Mouse (Mus musculus): ENCODE measurements around the gene Cdc42bpa.

The Cdc42bpa gene

DNA sequence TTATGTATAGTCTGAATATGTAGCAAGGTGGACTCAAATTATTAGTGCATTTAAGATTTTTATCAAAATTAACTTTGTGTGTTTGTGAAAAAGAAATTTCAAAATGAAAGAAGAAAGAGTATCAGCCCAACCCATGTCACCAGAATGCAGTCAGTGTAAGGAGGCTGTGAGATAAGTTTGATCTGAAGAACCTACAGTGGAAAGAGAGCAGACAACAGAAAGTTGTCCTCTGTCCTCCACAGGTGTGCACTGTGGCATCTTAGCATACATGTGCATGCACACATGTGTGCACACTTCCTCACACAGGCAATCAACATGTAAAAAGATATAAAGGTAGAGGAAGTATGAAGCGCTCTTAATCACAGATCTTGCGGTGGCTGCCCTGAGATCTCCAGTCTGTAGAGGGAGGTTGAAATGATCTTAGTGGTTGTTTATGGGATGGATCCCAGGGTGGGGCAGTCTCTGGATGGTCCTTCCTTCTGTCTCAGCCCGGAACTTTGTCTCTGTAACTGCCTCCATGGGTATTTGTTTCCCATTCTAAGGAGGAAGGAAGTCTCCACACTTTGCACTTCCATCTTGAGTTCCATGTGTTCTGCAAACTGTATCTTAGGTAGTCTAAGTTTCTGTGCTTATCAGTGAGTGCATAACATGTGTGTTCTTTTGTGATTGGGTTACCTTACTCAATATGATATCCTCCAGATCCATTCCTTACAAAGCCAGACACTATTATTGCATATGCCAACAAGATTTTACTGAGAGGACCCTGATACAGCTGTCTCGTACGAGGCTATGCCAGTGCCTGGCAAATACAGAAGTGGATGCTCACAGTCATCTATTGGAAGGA, 71.7 kb downstream of the Cdc42bpa start:
- DNase-seq (ENCODE audit: low spot score): no peak

DNA sequence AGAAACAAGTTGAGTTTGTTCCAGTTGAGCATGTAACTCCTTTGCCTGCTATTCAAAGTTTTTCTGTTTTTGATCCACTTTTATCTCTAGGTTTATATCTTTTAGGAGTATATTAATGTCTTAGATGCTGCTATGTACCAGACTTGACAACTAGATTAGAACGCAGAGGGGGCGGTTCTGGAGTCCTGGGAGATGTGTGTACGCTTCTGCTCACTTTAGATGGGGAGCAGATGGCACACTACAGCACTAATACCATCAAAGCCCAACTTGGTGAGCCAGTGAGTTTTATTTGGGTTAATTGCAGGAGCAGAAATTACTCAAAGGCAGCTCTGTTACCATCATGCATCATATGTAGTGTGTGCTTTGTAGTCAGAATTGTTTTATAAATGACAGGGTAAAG, 77.2 kb downstream of the Cdc42bpa start:
- DNase-seq (ENCODE audit: low spot score): no peak

DNA sequence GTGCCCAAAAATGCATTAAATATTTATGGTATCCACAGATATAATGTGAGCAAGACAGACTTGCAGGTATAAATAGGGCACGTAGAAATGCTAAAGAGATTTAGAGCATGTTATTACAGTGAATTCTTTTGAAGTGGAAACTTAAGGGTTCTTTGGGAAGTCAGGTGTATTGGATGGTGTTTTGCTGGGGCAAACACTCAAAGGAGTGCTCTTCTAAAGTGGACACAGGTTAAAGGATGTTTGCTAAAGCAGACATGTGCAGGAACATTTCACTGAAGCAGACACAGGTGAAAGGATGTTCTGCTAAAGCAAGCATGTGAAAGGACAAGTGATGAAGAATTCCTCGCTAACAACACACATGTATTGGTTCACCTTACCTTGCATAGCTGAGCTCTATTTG, 83.9 kb downstream of the Cdc42bpa start:
- no peak for DNase-seq (ENCODE audit: low spot score)

DNA sequence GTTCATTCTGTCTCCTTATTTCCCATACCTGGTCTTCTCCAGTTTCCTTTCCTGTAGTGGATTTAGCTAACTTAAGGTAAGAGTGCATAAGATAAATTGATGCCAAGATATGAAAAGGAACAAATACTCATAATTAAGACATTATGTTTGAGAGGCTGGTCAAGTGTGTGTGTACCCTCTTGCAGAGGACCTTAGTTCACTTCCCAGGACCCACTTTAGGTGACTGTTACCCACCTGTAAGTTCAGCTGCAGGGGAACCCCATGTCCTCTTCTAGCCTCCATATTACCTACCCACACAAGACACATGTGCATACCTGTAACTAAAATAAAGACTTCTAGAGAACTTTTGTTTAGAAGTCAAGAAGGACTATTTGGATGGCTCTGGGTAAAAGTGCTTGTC, 84.9 kb downstream of the Cdc42bpa start:
- no peak for DNase-seq (ENCODE audit: low spot score)

DNA sequence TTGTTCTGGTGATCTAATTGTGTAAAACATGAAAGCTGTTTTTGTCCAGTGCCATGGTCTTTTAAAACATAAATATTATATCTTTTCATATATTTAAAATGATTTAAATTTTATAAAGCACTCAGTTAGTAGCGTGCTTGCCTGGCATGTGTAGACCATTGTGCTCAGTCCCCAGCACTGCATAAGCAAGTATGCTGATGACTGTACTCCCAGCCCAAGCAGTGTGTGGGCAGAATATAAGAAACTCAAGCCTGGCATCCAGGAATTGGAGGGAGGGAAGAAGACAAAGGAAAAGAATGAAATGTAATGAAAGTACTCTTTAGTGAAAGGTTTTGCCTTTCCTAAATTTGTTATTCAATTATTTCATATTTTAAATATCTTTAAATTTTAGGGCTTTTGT, 128.9 kb downstream of the Cdc42bpa start:
- no peak for DNase-seq (ENCODE audit: low spot score)

DNA sequence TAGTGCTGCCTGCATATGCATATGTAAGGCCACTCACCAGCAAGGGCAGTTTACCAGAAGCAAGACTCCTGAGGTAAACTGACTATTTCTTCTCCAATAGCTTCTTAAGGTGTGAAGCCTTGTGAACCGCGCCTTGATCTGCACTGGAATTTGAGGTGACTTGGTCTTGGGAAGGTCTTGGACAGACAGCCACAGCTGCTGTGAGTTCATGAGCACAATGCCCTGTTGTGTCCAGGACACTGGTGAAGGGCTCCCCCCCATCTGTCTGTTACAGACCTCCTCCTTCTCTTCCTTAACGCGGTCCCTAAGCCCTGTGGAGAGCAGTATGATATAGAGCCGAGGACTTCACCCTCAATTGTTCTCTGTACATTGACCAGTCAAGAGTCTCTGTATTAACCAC, 138.2 kb downstream of the Cdc42bpa start:
- no peak for DNase-seq (ENCODE audit: low spot score)

DNA sequence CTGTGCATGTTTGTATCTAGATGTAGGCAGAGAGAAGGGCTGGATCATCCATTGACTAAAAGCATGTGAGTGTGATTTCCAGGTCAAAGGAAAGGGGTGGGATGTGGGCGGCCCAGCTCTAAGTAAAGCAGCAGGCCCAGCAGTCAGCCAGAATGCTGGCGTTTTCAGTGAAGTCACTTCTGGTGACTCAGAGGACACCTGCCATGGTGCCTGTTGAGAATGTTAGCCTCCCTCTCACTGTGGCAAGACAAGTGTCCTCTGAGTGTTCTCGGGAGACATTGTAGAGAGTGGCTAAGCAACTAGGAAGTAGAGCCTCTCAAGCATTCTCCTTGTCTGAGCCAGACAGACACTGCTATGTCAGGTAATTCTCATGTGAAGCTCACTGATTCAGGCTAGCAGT, 144.3 kb downstream of the Cdc42bpa start:
- DNase-seq (ENCODE audit: low spot score): no peak

DNA sequence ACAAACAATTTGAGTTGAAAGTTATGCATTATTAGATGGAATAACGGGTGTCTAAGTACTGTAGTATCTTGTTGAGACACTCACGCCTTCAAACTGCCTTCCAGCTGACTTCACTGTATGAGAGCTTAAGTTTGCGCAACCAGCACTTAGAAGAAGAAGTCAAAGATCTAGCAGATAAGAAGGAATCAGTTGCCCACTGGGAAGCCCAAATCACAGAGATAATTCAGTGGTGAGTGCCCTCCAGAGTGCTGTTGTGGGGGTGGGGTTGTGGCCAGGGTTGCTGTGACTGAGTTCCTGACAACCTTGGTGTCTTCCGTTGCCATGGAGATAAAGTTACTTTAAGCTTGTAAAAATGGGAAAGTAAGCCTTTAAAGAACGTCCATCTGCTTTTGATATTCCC, 148.8 kb downstream of the Cdc42bpa start:
- DNase-seq (ENCODE audit: low spot score): no peak

DNA sequence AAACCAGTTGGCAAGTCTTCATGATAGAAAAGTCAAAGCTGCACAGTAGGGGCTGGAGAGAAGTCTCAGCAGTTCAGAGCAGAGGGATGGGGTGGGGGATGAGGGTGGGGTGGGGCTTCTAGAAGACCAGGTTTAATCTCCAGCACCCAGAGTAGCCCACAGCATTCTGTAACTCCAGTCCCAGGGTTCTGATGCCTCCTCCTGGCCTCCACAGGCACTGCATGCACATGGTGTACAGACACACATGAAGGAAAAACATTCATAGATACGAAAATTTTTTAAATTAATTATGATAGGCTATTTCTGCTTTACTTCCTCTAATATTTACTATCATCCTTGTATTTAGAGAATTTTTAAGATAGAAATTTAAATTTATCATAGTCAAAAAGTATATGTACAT, 156.3 kb downstream of the Cdc42bpa start:
- no peak for DNase-seq (ENCODE audit: low spot score)

DNA sequence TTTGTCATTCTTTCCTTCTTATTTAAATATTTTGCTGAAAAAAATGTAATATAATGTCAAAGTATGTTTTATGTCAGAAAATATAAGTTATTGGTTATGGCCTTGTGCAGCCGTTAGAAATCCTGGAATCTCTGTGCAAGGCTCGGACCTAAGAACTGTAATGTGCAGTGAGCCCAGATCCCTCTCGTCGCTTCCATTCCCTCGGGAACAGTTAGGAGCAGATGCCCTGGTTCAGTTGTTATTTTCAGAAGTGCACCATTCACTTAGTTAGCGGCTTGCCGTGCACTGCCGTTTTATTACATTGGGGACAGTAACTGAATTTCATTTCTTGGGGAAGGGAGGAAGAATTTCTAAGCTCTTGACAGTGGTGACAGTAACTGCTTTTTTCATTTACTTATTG, 158.0 kb downstream of the Cdc42bpa start:
- DNase-seq (ENCODE audit: low spot score): no peak

DNA sequence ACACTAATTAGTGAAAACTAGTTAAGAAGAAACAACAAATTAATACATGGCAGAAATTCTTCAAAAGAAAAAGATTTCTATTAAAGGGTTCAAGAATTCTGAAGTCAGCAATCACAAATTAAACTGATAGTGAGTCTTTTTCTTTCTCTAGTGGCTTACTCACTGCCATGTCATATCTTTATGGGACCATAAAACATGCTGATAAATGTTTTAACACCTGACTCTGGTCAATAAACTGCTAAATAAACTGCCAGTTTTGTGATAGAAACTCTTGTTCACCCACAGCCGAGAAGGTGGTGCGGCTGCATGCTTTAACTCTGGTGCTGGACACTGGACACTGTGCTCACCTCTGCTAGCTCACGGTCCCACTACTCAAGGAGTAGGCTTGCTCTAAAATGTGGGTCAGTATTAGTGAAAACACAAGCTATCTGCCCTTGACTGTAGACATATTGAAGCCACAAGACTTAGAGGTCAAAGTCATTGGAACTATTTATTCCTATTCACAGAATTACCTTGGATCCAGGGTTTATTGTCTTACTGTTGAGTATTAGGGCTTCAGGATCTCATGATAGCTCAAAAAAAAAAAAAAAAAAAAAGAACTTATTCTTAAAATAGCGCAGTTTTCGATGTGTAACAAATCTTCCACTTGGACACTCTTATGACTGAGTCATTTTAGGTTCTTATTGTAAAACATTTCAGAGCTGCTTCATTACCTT, 168.0 kb downstream of the Cdc42bpa start:
- DNase-seq (ENCODE audit: low spot score): no peak

DNA sequence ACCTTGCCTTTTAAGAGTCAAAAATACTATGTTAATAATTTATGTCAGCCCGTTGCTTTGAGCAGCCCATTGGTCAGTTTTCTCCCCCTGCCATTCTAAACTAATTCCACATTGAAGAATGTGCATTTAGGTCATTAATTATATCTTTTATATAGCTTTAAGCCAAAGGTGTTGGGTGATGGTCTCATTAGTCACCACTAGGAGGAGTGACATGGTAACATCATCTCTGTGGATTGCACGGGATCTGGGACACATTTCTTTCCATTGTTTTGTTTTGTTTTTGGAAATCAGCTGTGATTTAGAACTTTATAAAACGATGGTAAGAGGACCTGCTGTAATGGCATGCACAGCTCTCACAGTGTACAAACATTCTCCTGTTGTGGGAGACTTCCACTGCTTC, 171.1 kb downstream of the Cdc42bpa start:
- DNase-seq (ENCODE audit: low spot score): no peak

DNA sequence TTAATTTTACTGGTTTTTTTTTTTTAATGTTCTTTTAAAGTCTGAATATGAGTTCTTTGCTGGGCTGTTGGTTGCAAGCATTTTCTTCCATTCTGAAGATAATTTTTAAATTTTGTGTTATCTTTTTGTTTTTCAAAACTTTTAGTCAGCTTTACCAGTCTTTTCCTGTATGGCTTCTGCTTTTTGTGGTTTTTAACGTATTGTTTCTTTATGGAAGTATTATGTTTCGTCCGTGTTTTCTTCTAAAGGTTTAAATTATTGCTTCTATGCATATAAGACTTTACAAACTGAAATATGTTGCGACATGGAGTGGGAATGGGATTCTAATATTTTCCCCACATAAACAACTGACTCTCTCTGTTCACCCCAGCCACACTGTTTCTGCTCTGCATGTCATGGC, 171.9 kb downstream of the Cdc42bpa start:
- DNase-seq (ENCODE audit: low spot score): no peak

DNA sequence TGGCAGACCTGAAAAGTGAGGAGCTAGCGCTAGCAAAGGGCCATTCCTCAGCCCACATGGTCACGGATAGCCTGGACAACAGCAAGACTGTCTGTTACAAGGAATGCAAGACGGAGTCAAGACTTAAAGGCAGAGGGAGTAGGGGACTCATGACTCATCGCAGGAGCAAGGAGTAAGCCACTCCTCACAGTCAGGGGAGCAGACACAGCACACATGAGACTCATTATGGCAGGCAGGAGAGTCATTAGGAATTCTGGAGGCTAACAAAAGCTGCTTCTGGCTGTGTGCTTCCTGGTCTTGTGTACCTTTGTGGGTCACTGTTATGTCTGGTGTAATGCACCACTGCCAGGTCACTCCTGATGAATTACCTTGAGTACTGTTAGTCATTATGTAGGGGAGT, 178.9 kb downstream of the Cdc42bpa start:
- DNase-seq (ENCODE audit: low spot score): no peak

DNA sequence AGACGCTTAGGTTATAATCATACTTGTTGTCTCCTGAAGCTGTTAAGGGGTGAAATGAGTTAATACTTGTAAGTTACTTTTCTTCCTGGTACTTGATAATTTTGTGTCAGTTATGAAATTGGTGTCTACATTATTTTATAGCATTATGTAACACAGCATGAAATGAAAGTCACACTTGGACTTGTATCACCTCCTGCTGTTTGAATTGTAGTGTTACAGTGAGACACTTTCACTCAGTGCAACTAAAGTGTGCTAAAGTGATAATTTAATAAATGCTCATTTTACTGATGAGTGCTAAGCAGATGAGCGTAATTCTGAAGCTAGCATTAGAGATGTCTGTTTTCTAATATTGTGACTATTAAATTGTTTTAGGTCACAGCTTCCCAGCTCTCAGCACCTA, 180.7 kb downstream of the Cdc42bpa start:
- no peak for DNase-seq (ENCODE audit: low spot score)

DNA sequence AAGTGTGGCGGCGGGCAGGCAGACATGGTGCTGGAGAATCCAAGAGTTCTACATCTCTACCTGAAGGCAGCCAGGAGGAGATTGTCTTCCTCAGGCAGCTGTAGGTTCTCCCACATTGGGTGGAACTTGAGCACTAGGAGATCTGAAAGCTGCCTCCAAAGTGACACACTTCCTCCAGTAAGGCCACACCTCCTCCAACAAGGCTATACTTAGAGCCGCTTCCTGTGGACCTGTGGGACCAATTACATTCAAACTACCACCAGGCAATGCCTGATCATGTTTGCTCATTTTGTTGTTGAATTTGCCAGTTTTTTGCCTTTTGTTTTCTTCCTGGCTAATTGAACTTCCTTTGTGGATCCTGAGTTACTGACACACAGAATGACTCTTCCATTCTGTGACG, 187.8 kb downstream of the Cdc42bpa start:
- no peak for DNase-seq (ENCODE audit: low spot score)

DNA sequence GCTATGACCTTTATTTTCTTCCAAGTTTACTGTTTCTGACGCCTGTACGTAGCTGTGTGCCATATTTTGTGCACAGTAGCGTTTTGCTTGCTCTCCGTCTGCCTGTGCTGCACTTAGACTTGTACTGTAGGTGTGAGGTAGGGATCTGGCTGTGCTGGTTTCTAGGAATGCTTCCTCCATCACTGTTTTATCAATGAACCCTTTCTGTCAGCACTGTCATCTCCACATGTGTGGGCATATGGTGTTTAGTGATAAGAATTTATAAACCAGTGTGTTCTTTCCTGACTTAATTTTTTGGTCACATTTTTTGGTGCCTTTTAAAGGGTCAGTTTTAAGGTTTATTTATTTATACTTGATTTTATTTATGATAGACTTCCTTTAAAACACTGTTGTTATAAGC, 188.3 kb downstream of the Cdc42bpa start:
- no peak for DNase-seq (ENCODE audit: low spot score)

DNA sequence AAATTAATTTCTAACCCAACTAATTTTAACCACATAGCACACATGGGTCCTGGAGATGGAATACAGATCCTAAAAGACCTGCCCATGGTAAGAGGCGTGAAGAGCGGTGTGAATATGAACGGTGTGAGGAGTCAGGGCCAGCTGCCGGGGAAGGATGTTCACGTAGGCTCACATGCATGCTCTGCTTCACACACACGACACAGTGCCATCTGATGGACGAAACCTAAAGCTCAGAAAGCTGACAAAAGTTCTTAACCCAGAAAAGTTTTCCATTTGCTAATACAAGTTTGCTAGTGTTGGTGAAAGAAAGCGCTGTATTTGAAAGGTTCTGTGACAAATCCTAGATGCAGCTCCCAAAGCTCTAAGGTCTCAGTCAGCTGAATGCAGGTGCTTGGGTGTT, 190.9 kb downstream of the Cdc42bpa start:
- no peak for DNase-seq (ENCODE audit: low spot score)

DNA sequence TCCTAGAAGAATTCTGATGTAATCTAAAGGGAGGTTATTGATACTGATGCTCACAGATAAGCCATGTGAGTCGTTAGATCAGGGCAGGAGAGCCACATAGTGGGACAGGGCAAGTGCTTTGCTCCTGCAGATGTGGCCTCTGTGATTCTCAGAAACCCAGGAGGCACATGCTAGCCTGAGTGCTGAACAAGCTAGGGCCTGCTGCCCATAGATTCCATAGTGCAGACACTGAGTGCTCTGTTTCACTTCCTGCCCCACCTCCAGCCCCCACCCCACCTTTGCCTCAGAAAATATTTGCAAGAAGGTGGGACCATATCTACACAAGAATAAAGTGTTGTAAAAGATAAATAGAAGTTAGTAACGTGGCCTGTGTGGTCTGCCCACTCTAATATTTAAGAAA, 198.4 kb downstream of the Cdc42bpa start:
- no peak for DNase-seq (ENCODE audit: low spot score)

DNA sequence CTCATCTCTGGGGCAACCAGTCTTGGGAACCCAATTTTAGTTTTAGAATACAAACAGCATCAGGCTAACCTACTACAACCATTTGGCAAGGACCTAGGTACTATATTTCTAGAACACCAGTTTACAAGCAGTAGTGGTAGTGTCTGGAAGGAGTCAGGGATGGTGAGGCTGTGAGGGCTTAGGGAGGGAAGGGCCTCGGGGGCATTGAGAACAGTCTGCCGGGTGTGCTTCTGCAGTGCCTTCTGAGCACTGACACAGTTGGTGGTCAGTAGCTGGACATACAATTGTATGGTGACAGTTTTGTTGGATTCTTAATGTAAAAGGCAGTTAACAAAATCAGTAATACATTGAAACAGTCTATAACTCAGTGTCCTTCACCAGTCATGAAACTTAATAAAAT, 200.3 kb downstream of the Cdc42bpa start:
- DNase-seq (ENCODE audit: low spot score): no peak

DNA sequence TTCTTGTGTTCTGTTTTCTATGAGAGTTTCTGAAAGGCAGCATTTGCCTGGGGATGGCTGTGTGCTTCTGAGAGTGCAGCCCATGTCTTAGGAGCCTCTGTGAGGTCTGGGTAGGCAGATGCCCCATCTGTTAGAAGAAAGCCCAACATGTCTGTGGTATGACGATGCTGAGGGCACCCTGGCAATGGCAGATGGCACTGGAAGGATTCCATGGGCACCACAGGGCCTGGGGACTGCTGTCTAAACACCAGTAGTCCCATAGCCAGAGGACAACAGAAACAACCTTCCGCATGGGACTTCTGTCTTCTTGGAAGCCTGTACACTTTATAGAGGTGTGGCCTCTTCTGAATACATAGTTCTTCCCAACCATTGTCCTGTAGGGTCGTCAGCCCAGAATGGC, 200.9 kb downstream of the Cdc42bpa start:
- no peak for DNase-seq (ENCODE audit: low spot score)

DNA sequence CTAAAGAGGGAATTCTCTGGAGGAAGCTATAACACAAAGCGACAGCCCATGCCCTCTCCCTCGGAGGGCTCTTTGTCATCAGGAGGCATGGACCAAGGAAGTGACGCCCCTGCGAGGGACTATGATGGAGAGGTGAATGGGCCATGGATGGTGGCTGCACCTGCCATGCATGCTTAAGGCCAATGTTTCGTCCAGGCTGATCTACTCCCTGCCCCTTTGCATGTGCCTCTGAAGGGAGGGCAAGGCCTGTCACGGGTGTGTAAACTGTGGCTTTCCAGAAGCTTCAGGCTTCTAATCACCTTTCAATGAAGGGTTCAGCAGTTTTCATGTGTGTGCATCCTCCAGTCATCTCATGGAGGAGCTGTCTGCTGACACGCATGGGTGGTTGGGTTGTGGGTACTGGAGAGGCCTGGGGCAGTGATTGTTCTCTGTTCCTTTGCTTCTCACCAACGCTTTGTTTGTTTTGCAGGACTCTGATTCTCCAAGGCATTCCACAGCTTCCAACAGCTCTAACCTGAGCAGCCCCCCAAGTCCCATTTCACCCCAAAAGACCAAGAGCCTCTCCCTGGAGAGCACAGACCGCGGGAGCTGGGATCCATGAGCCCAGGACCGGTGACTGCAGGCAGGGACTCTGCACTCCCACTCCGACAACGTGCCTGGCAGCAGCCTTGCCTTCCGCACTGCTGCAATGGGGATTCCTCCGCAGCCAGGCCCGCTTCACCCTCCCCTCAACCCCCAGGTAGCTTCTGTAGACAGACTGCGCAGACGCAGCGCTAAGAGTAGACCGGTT, 201.5 kb downstream of the Cdc42bpa start:
- no peak for DNase-seq (ENCODE audit: low spot score)

DNA sequence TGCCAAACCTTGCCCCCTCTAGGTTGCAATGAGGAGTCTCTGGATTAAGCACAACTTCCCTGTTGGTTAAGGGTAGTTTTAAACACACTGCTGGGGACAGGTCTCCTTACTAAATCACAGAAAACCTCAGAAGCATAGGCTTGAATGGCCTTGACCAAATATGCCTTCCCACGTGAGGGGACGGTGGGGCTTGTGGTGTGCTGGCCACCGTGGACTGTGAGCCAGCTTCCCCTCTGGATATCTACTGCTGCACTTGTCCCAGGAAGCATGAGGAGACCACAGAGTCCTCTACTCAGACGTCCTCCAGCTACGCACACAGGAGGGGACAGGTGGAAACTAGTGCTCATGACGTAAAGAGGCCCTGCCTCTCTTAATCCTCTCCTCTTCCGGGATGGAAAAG, 202.7 kb downstream of the Cdc42bpa start:
- DNase-seq (ENCODE audit: low spot score): no peak

Data from ovary, postnatal 10 days (tissue).